Mouse (Mus musculus) forebrain, postnatal 0 days (tissue): ENCODE measurements around the gene Podnl1. TPM values are rescaled to one million over a fixed set of nuclear protein-coding genes. Genes with fewer than 3 reads are reported as not detected.
A peak's percentile ranks its signal among the peaks of the same experiment; 100 is the strongest.

Source experiments
- ATAC-seq: fragments of 200-750 bp; cut with Nextera tagmentation; 2 replicates; pipeline ENCODE4 v1.8.0; 2017; ENCODE audit warnings: mild to moderate bottlenecking, moderate library complexity
- DNase-seq: peaks from one replicate; pipeline ENCODE4 v3.0.0-alpha.2; 2015
- H3K27ac ChIP-seq: fragments of 300-500 bp; sonication (generic); 2 replicates; pipeline ENCODE4 v1.5.1; 2014; ENCODE audit warnings: low read depth, mild to moderate bottlenecking, antibody characterized with exemption, low read length, moderate library complexity, mixed read lengths
- H3K27me3 ChIP-seq: fragments of 300-500 bp; sonication (generic); 2 replicates; pipeline ENCODE4 v1.6.1; 2014; ENCODE audit warnings: mild to moderate bottlenecking, low read length, mixed read lengths; ENCODE audit not compliant: insufficient read depth
- H3K36me3 ChIP-seq: fragments of 300-500 bp; sonication (generic); 2 replicates; pipeline ENCODE4 v1.6.1; 2014; ENCODE audit warnings: mild to moderate bottlenecking, moderate library complexity; ENCODE audit not compliant: insufficient read depth
- H3K4me1 ChIP-seq: fragments of 300-500 bp; sonication (generic); 2 replicates; pipeline ENCODE4 v1.6.1; 2014; ENCODE audit warnings: antibody characterized with exemption; ENCODE audit not compliant: insufficient read depth
- H3K4me2 ChIP-seq: fragments of 300-500 bp; sonication (generic); 2 replicates; pipeline ENCODE4 v1.6.1; 2014; ENCODE audit warnings: low read depth, mild to moderate bottlenecking, moderate library complexity
- H3K4me3 ChIP-seq: fragments of 300-500 bp; sonication (generic); 2 replicates; pipeline ENCODE4 v1.5.1; 2014; ENCODE audit warnings: low read depth, low read length, mixed read lengths
- H3K9ac ChIP-seq: fragments of 300-500 bp; sonication (generic); 2 replicates; pipeline ENCODE4 v1.6.1; 2014; ENCODE audit warnings: mild to moderate bottlenecking
- H3K9me3 ChIP-seq: fragments of 300-500 bp; sonication (generic); 2 replicates; pipeline ENCODE4 v1.6.1; 2016; ENCODE audit warnings: low read length
- CTCF ChIP-seq: sonication (generic); IDR thresholded peaks from 2 replicates; pipeline ENCODE4 v1.5.1; 2016; ENCODE audit warnings: antibody characterized with exemption, control low read depth, low read depth
- WGBS: fragments of 180-500 bp; shearing (Covaris S2); extraction: QIAGEN DNeasy Blood & Tissue Kit; methylation state at CpG from one replicate; pipeline ENCODE4 v1.1.7; 2014; 5-methylcytosine and 5-hydroxymethylcytosine counted together
- polyA plus RNA-seq: library from polyadenylated mRNA; unstranded; fragments of >200 nt; fragmentation: Nextera tagmentation; extraction: Ambion mirVana; gene quantifications from 2 replicates; pipeline ENCODE4 v1.2.1, GENCODE M21; 2015
- total RNA-seq: library from RNA; depleted of rRNA; stranded (reverse); fragments of >200 nt; gene quantifications from 2 replicates; pipeline ENCODE4 v1.2.3, GENCODE M21; 2014

Gene Podnl1
- total and polyA plus RNA-seq, 2 experiments from 2014 or later = 0.23 to 0.24 TPM

DNA sequence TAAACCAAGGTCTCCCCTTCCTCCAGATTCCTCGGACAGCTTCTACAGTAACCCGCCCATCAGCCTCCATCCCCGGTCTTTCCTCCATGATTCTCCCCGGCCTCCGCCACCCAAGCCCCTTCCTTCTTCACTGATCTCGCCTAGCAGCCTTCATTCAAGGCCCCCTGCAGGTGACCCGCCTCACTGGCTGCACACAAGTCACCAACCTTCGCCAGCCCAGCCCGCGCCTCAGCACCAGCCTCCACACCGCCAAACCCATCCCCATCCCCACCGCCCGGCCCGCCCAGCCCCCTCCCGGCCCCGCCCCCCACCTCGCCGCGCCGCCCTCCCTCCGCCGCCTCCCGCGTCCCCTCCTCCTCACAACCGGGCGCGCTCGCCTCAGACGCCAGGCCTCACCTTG is 21.6 kb upstream of the Podnl1 start:
- Histone ChIP-seq H3K4me2 (peak overlapping the region; percentile 65), H3K36me3 (peaks cover 12% of the 10 kb centered on the region), H3K27ac (peak overlapping the region; percentile 88), H3K9me3 (no peaks in the 10 kb centered on the region), H3K4me1 (peaks cover 9% of the 10 kb centered on the region; the same call in 1 of the 2 replicates), H3K9ac (peak overlapping the region; percentile 62), H3K27me3 (no peaks in the 10 kb centered on the region), H3K4me3 (peak overlapping the region; percentile 73)
- ATAC-seq = peak; percentile 62
- DNase-seq = peak; percentile 67
- whole genome bisulfite sequencing = 1% methylated on average over 28 of the region's 29 CpGs
- peak; percentile 39 for TF ChIP-seq CTCF

DNA sequence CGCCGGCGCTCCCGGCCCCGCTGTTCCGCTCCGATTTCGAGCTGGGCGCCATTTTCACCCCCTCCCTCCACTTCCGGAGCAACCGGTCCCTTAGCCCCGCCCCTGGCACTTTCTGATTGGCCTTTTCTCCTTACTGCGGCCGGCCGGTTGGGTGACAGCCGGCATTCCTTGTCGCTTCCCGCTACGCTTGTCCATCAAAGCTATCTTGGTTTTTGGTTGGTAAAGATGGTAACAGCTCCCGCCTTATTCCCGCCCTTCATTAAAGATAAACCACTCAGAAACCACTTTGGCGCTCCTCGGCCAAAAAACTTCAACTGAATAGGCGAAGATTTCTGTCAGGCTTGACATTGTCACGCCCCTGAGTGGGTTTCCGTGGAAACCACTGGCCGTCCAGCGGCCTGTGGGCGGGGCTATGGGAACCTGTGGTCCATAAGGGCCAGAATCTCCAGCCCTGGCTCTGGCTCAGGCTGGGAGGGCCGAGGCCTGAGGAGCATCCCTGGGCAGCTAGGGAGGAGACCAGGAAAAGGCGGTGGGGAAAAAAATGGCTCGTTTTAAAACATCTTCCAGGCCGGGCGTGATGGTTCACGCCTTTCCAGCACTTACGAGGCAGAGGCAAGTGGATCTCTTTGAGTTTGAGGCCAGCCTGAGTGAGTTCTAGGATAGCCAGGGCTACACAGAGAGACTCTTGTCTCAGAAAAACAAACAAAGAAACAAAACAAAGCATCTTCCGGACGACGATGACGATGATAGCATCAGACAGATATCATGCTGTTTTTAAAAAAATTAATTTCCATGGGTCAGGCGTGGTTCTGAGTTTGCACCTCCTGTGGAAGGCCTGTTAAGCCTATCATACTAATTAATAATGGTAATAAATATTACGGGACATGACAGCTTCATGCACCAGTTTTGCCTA is 20.8 kb upstream of the Podnl1 start, which contains the start of gene Dcaf15:
Dcaf15 (minus strand) TSS at position 72 of the 913 bp plus-strand sequence.
- WGBS = 6% methylated on average over 41 of the region's 42 CpGs
- Histone ChIP-seq H3K9me3 (no peaks in the 10 kb centered on the region), H3K4me1 (peaks cover 9% of the 10 kb centered on the region; the same call in 1 of the 2 replicates), H3K27ac (peak within 1 kb of the TSS; percentile 88), H3K9ac (peak within 1 kb of the TSS; percentile 62), H3K36me3 (peaks cover 12% of the 10 kb centered on the region), H3K27me3 (no peaks in the 10 kb centered on the region), H3K4me3 (peak within 1 kb of the TSS; percentile 73), H3K4me2 (peak within 1 kb of the TSS; percentile 65)
- DNase-seq (peak; percentile 99), ATAC-seq (peak; percentile 97)
- TF ChIP-seq CTCF = no peak

- H3K9me3 ChIP-seq = no peaks in the 10 kb centered on the region
- H3K27me3 ChIP-seq = no peaks in the 10 kb centered on the region
- no peak for DNase-seq
- WGBS = 83% methylated on average over 2 of the region's 2 CpGs
- H3K27ac ChIP-seq = peak overlapping the region; percentile 84
- H3K4me1 ChIP-seq = peaks cover 9% of the 10 kb centered on the region; the same call in 1 of the 2 replicates
- no peak for TF ChIP-seq CTCF
- H3K4me2 ChIP-seq = 0 out of 2 replicates have a peak overlapping the region, but pooled peaks have one; percentile 49
- H3K36me3 ChIP-seq = peaks cover 12% of the 10 kb centered on the region
- no peak overlapping the region for H3K4me3 ChIP-seq
- H3K9ac ChIP-seq = peak overlapping the region; percentile 54
- ATAC-seq = no peak
Measured at GRCm38 (mm10) chr8:84105676-84106075, 20.1 kb upstream of the Podnl1 start.

DNA sequence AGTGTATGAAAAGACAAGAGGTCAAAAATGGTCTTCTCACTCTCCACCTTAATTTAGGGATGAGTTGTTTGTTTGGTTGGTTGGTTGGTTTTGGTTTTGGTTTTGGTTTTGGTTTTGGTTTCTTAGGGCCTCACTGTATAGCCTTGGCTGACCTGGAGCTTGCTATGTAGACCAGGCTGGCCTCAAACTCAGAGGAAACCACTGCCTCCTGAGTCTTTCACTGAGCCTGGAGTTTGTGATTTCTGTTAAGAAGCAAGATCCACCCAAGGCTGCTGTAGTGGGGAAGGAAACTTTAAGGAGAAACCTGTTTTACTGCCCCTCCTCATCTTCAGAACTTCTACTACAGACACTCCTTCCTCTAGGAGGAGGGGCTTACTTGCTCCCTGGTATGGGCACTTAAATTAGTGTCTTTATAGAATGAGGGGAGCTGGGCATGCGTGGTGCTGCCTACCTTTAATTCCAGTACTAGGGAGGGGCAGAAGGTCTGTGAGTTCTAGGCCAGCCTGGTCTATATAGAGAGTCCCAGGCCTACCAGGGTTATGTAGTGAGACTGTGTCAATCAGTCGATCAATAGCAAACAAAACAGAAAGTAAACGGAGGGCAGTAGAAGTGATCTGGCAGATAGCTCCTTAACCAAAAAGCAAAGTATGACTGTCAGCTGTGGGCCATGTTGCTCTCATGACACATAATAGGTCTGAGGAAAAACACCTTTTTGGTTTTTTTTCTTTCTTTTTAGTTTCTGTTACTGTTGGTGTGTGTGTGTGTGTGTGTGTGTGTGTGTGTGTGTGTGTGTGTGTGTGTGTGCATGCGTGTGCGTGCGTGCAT is 19.4 kb upstream of the Podnl1 start:
- 92% methylated on average over 6 of the region's 6 CpGs for WGBS
- no peak for DNase-seq
- no peak for TF ChIP-seq CTCF
- H3K27me3 ChIP-seq = no peaks in the 10 kb centered on the region
- no peak overlapping the region for H3K9ac ChIP-seq
- H3K4me1 ChIP-seq = peaks cover 9% of the 10 kb centered on the region; the same call in 1 of the 2 replicates
- no peak overlapping the region for H3K4me3 ChIP-seq
- no peaks in the 10 kb centered on the region for H3K9me3 ChIP-seq
- H3K36me3 ChIP-seq = peaks cover 11% of the 10 kb centered on the region
- H3K4me2 ChIP-seq = no peak overlapping the region
- no peak overlapping the region for H3K27ac ChIP-seq
- ATAC-seq = no peak

GRCm38 (mm10) chr8:84115646-84116045 is 10.1 kb upstream of the Podnl1 start:
- ATAC-seq (no peak), DNase-seq (no peak)
- Histone ChIP-seq H3K36me3 (no peaks in the 10 kb centered on the region), H3K4me3 (no peak overlapping the region), H3K4me2 (no peak overlapping the region), H3K27ac (no peak overlapping the region), H3K27me3 (no peaks in the 10 kb centered on the region), H3K4me1 (no peaks in the 10 kb centered on the region), H3K9me3 (no peaks in the 10 kb centered on the region), H3K9ac (no peak overlapping the region)
- TF ChIP-seq CTCF = no peak
- WGBS = 85% methylated on average over 6 of the region's 6 CpGs

DNA sequence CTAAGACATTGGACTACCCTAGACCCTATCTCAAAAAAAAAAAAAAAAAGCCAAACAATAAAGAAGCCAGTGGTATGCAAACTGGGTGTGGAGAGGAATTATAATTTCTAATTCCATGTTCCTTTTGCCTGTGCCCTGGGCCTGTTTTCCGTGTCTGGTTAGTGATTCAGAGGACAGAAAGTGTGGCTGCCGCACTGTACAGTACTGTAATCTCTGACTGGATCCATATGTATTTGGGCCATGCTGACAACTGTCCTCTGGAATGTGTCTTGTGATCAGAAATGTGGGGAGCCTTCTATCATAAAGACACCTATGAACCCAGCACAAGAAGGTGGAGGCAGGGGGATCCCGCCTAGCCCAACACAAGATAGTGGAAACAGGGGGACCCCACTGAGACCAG is 3.6 kb upstream of the Podnl1 start:
- Histone ChIP-seq H3K36me3 (no peaks in the 10 kb centered on the region), H3K9ac (no peak overlapping the region), H3K4me2 (no peak overlapping the region), H3K27ac (no peak overlapping the region), H3K4me3 (no peak overlapping the region), H3K4me1 (no peaks in the 10 kb centered on the region), H3K27me3 (no peaks in the 10 kb centered on the region), H3K9me3 (no peaks in the 10 kb centered on the region)
- DNase-seq (no peak), ATAC-seq (no peak)
- WGBS = 84% methylated on average over 3 of the region's 3 CpGs
- TF ChIP-seq CTCF = no peak

DNA sequence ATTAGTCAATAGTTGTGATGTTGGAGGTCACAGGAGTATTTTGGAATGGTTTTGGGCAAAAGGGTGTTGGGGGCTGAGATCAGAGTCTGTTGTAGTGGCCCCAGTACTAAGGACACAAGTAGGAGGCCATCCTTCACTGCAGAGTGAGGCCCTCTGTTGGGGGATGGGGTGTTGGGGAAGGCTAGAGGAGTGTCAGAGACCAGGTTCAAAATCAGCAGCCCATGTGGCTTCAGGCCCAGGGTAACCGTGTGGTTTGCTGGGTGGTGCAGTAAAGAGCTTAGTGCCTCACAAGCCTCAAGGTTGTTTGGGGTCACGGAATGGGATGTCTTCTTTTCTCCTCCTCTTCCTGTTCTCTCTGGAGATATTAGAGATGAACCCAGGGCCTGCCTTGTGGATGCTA is 953 bp downstream of the Podnl1 start:
- DNase-seq (no peak), ATAC-seq (no peak)
- no peak overlapping the region for H3K4me3 ChIP-seq
- H3K27me3 ChIP-seq = no peaks in the 10 kb centered on the region
- H3K4me1 ChIP-seq = no peaks in the 10 kb centered on the region
- no peak overlapping the region for H3K9ac ChIP-seq
- H3K36me3 ChIP-seq = no peaks in the 10 kb centered on the region; the same call in 1 of the 2 replicates
- no peak overlapping the region for H3K27ac ChIP-seq
- H3K9me3 ChIP-seq = no peaks in the 10 kb centered on the region
- H3K4me2 ChIP-seq = no peak overlapping the region
- TF ChIP-seq CTCF = no peak
- WGBS = 71% methylated on average over 2 of the region's 2 CpGs
